Mouse (Mus musculus) testis, adult 2 months (tissue): ENCODE results near the gene Xkr7.

Source experiments
- CTCF ChIP-seq: fragments of 200-500 bp; IDR thresholded peaks from 2 replicates; pipeline ENCODE4 v1.5.1; 2012; ENCODE audit warnings: low read depth, mild to moderate bottlenecking, inconsistent platforms, low read length, moderate library complexity; ENCODE audit not compliant: control insufficient read depth, insufficient read depth, insufficient replicate concordance
- POLR2A ChIP-seq: fragments of 200-500 bp; IDR thresholded peaks from 2 replicates; pipeline ENCODE4 v1.6.1; 2012; ENCODE audit warnings: low read depth, mild to moderate bottlenecking, inconsistent platforms, low read length, moderate library complexity; ENCODE audit not compliant: control insufficient read depth

GRCm38 (mm10) chr2:153032083-153032842 lies 611 bp downstream of the Xkr7 start:
- TF ChIP-seq CTCF = no peak
- no peak for TF ChIP-seq POLR2A
